Mouse (Mus musculus) embryo, embryonic 9.5 days (tissue): ENCODE measurements around the gene Ncoa1.
"Not testable (repeated sequence)": the region's sequence is repeated elsewhere in the genome, so short reads cannot be mapped to it uniquely, and the experiment has no call there.

Experiments
- DNase-seq: peaks from one replicate; pipeline ENCODE4 v3.0.0-alpha.2; 2017; ENCODE audit errors: extremely low spot score

The Ncoa1 gene

GRCm38 (mm10) chr12:4396221-4396620 is 80.8 kb downstream of the Ncoa1 start:
- no peak for DNase-seq

- no peak for DNase-seq
Measured at GRCm38 (mm10) chr12:4392590-4392989, 84.4 kb downstream of the Ncoa1 start.

- no peak for DNase-seq
Measured at GRCm38 (mm10) chr12:4392074-4392473, 84.9 kb downstream of the Ncoa1 start.

- DNase-seq: no peak
Measured at GRCm38 (mm10) chr12:4391256-4391655, 85.7 kb downstream of the Ncoa1 start.

GRCm38 (mm10) chr12:4390721-4391120 is 86.3 kb downstream of the Ncoa1 start:
- no peak for DNase-seq

- DNase-seq: no peak
Measured at GRCm38 (mm10) chr12:4386077-4386719, 90.8 kb downstream of the Ncoa1 start.

- no peak for DNase-seq
Measured at GRCm38 (mm10) chr12:4383061-4383460, 93.9 kb downstream of the Ncoa1 start.

GRCm38 (mm10) chr12:4379298-4379957 is 97.6 kb downstream of the Ncoa1 start:
- no peak for DNase-seq

- no peak for DNase-seq
Measured at GRCm38 (mm10) chr12:4376475-4376874, 100.5 kb downstream of the Ncoa1 start.

- no peak for DNase-seq
Measured at GRCm38 (mm10) chr12:4374816-4375493, 102.0 kb downstream of the Ncoa1 start.

GRCm38 (mm10) chr12:4371406-4371805 is 105.6 kb downstream of the Ncoa1 start:
- no peak for DNase-seq

- DNase-seq: no peak
Measured at GRCm38 (mm10) chr12:4365951-4366350, 111.0 kb downstream of the Ncoa1 start.

- DNase-seq: no peak
Measured at GRCm38 (mm10) chr12:4359475-4359874, 117.5 kb downstream of the Ncoa1 start.

GRCm38 (mm10) chr12:4358653-4359052 is 118.3 kb downstream of the Ncoa1 start:
- not testable (repeated sequence) for DNase-seq

- DNase-seq: no peak
Measured at GRCm38 (mm10) chr12:4358100-4358499, 118.9 kb downstream of the Ncoa1 start.

- DNase-seq: no peak
Measured at GRCm38 (mm10) chr12:4356834-4357445, 120.0 kb downstream of the Ncoa1 start.

- no peak for DNase-seq
Measured at GRCm38 (mm10) chr12:4355019-4355730, 121.8 kb downstream of the Ncoa1 start.

GRCm38 (mm10) chr12:4343216-4343615 is 133.8 kb downstream of the Ncoa1 start:
- no peak for DNase-seq

GRCm38 (mm10) chr12:4342087-4342486 is 134.9 kb downstream of the Ncoa1 start:
- DNase-seq: no peak

- no peak for DNase-seq
Measured at GRCm38 (mm10) chr12:4340325-4340924, 136.6 kb downstream of the Ncoa1 start.

- no peak for DNase-seq
Measured at GRCm38 (mm10) chr12:4323604-4324003, 153.4 kb downstream of the Ncoa1 start.
